Mouse (Mus musculus) liver, embryonic 16.5 days (tissue): ENCODE results near the gene Kcnn1. TPM values are rescaled to one million over a fixed set of nuclear protein-coding genes. Genes with fewer than 3 reads are reported as not detected.
"Not testable (repeated sequence)": the region's sequence is repeated elsewhere in the genome, so short reads cannot be mapped to it uniquely, and the experiment has no call there.

Source experiments
- ATAC-seq: fragments of 200-750 bp; cut with Nextera tagmentation; 2 replicates; pipeline ENCODE4 v1.8.0; 2017; ENCODE audit warnings: low read depth, mild to moderate bottlenecking, moderate number of reproducible peaks, moderate library complexity
- H3K27ac ChIP-seq: fragments of 300-500 bp; sonication (generic); 2 replicates; pipeline ENCODE4 v1.5.1; 2014; ENCODE audit warnings: mild to moderate bottlenecking, low read length
- H3K27me3 ChIP-seq: fragments of 300-500 bp; sonication (generic); 2 replicates; pipeline ENCODE4 v1.6.1; 2014; ENCODE audit warnings: low read depth, low read length, mixed read lengths; ENCODE audit not compliant: control insufficient read depth, insufficient read depth
- H3K36me3 ChIP-seq: fragments of 300-500 bp; sonication (generic); 2 replicates; pipeline ENCODE4 v1.6.1; 2014; ENCODE audit warnings: mild to moderate bottlenecking; ENCODE audit not compliant: control insufficient read depth, insufficient read depth
- H3K4me1 ChIP-seq: fragments of 300-500 bp; sonication (generic); 2 replicates; pipeline ENCODE4 v1.6.1; 2014; ENCODE audit warnings: low read depth, low read length, mixed read lengths; ENCODE audit not compliant: control insufficient read depth
- H3K4me2 ChIP-seq: fragments of 300-500 bp; sonication (generic); 2 replicates; pipeline ENCODE4 v1.6.1; 2014; ENCODE audit warnings: low read depth, low read length, mixed read lengths
- H3K4me3 ChIP-seq: fragments of 300-500 bp; sonication (generic); 2 replicates; pipeline ENCODE4 v1.5.1; 2014; ENCODE audit warnings: low read depth, mild to moderate bottlenecking, low read length
- H3K9ac ChIP-seq: fragments of 300-500 bp; sonication (generic); 2 replicates; pipeline ENCODE4 v1.6.1; 2014; ENCODE audit warnings: low read depth, low read length
- H3K9me3 ChIP-seq: fragments of 300-500 bp; sonication (generic); replicated peaks from 2 replicates; pipeline ENCODE4 v1.6.1; 2016; ENCODE audit warnings: low read length; ENCODE audit not compliant: control insufficient read depth
- WGBS: fragments of 180-500 bp; shearing (Covaris S2); extraction: QIAGEN DNeasy Blood & Tissue Kit; methylation state at CpG from one replicate; pipeline ENCODE4 v1.1.7; 2014; ENCODE audit not compliant: insufficient replicate concordance; 5-methylcytosine and 5-hydroxymethylcytosine counted together
- polyA plus RNA-seq: library from polyadenylated mRNA; unstranded; fragments of >200 nt; fragmentation: Nextera tagmentation; extraction: Ambion mirVana; gene quantifications from 2 replicates; pipeline ENCODE4 v1.2.1, GENCODE M21; 2015

Gene Kcnn1
- polyA plus RNA-seq, 1 experiment from 2014 or later: 0.46 TPM

DNA sequence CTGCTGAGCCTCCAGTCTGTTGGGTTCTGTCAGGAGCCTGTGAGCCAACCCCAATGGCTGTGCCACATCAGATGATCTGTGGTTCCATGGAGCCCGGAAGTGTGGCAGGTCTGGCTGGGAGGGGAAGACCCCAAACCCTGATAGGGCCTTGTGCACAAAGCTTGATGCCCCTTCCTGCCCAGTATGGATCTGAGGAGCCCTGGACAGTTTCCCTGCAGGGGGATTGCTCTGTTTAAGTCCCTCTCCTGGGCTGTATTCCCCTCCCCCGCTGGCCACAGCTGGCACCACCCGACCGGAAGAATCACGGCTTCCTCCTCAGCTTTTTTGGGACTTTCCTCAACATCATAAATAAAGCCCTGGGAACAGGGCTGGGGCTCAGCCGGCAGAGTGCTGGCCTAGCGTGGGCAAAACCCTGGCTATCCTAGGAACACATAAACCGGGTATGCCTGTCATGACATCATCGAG is 30.0 kb downstream of the Kcnn1 start:
- no peak for ATAC-seq
- Histone ChIP-seq H3K4me2 (no peak overlapping the region), H3K4me1 (peaks cover 43% of the 10 kb centered on the region), H3K9ac (no peak overlapping the region), H3K9me3 (no peaks in the 10 kb centered on the region), H3K27ac (no peak overlapping the region), H3K27me3 (no peaks in the 10 kb centered on the region), H3K4me3 (no peak overlapping the region), H3K36me3 (peaks cover 21% of the 10 kb centered on the region)
- 34% methylated on average over 9 of the region's 9 CpGs for WGBS

DNA sequence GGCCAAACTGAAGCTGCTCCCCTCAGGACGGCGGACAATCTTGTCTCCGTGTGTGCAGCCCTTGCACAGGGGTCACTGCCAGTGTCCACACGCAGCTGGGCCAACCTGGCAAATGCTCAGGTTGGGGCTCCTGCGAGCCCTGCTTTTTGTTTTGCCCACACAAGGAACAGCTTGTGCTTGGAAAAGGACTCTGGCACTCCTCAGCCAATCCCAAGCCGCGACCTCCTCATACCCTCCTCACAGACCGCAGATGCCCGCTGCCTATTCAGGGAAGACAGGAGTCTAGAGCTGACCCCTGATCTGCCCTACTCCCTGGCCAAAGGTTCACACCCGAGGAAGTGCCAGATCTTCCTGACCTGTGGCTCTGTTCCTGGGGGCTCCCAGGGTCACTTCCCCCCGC is 30.7 kb downstream of the Kcnn1 start:
- Histone ChIP-seq H3K4me1 (peaks cover 37% of the 10 kb centered on the region), H3K27me3 (no peaks in the 10 kb centered on the region), H3K4me2 (no peak overlapping the region), H3K36me3 (peaks cover 19% of the 10 kb centered on the region), H3K9ac (no peak overlapping the region), H3K4me3 (no peak overlapping the region), H3K9me3 (no peaks in the 10 kb centered on the region), H3K27ac (no peak overlapping the region)
- no peak for ATAC-seq
- 63% methylated on average over 11 of the region's 11 CpGs for WGBS

DNA sequence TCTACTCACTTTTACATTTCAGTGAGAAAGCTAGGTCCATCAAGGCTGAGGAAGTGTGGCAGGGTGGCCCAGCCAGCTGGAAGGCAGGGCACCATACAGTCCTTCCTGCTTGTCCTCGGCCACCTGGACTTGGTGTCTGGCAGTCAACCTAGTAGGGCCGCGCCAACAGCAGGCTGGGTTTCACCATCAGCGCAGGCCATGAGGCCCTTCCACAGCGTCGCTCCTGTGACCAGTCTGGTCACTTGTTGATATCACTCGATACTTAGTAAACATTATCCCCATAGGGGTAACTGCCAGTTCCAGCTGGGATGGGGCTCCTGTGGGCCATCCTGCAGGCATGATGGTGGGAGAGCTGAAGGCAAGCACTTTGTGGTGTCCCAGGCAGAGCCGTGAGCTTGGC is 31.5 kb downstream of the Kcnn1 start:
- H3K27me3 ChIP-seq: no peaks in the 10 kb centered on the region
- H3K4me2 ChIP-seq: no peak overlapping the region
- peaks cover 28% of the 10 kb centered on the region for H3K4me1 ChIP-seq
- 82% methylated on average over 8 of the region's 8 CpGs for WGBS
- ATAC-seq: no peak
- peaks cover 3% of the 10 kb centered on the region; the same call in 1 of the 2 replicates for H3K9me3 ChIP-seq
- no peak overlapping the region for H3K4me3 ChIP-seq
- H3K36me3 ChIP-seq: peaks cover 13% of the 10 kb centered on the region
- H3K27ac ChIP-seq: no peak overlapping the region
- no peak overlapping the region for H3K9ac ChIP-seq

DNA sequence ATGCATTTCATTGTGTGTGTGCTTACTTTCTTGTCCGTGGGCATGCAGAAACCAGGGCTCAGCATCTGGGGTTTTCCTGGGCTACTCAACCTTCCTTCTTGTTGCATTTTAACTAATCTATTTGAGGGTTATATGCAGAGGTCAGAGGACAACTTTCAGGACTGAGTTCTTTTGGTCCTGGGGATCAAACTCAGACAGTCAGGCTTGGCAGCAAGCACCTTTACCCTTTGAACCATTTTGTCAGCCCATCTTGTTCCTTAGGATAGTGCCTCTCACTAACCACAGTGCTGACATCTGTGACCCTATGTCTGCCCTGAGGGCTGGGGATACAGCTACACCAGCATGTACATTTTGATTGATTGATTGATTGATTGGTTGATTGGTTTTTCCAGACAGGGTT is 35.3 kb downstream of the Kcnn1 start:
- Histone ChIP-seq H3K9me3 (peaks cover 3% of the 10 kb centered on the region; the same call in 1 of the 2 replicates), H3K4me2 (no peak overlapping the region), H3K27me3 (no peaks in the 10 kb centered on the region), H3K27ac (no peak overlapping the region), H3K4me3 (no peak overlapping the region), H3K36me3 (no peaks in the 10 kb centered on the region), H3K4me1 (peaks cover 2% of the 10 kb centered on the region; the same call in 1 of the 2 replicates), H3K9ac (no peak overlapping the region)
- no peak for ATAC-seq
- 70% methylated on average over 1 of the region's 1 CpGs for WGBS

DNA sequence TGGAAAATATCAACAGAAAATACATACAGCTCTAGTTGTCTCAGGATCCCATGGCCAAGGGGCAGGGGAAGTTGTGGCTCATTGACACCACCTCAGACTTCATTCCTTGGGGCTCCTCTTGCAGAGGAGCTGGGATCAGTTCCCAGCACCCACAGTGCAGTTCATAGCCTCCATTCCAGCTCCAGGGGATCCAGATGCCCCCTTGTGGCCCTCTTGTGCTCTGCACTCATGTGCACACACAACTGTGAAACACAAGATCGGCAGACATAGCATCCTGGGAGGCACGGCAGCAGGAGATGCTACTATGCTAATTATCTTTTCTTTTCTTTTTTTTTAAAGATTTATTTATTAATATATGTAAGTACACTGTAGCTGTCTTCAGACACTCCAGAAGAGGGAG is 36.0 kb downstream of the Kcnn1 start:
- H3K4me1 ChIP-seq: peaks cover under 1% of the 10 kb centered on the region; the same call in 1 of the 2 replicates
- WGBS: 91% methylated on average over 2 of the region's 2 CpGs
- peaks cover 3% of the 10 kb centered on the region; the same call in 1 of the 2 replicates for H3K9me3 ChIP-seq
- no peak overlapping the region for H3K9ac ChIP-seq
- ATAC-seq: no peak
- no peak overlapping the region for H3K4me2 ChIP-seq
- H3K27me3 ChIP-seq: no peaks in the 10 kb centered on the region
- H3K27ac ChIP-seq: no peak overlapping the region
- no peaks in the 10 kb centered on the region for H3K36me3 ChIP-seq
- H3K4me3 ChIP-seq: no peak overlapping the region

DNA sequence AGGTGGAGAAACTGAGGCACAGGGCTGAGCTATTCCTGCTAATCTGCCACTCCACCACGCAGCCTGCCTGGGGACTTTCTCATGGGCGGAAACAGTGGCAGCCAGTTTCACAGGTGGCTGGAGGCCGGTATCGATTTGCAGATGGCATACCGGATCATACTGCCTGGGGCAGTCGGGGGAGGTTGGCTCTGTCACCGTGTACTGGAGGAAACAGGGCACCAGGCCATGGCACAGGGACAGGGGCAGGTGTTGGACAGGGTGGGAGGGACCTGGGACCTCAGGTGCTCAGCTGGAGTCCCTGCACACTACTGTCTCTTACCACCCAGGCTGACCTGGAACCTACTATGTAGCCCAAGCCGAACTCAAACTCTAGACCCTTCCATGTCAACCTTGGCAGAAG is 37.2 kb downstream of the Kcnn1 start:
- Histone ChIP-seq H3K4me1 (peaks cover 9% of the 10 kb centered on the region), H3K4me2 (no peak overlapping the region), H3K27ac (no peak overlapping the region), H3K9ac (no peak overlapping the region), H3K36me3 (no peaks in the 10 kb centered on the region), H3K9me3 (peaks cover 3% of the 10 kb centered on the region; the same call in 1 of the 2 replicates), H3K4me3 (no peak overlapping the region), H3K27me3 (no peaks in the 10 kb centered on the region)
- no peak for ATAC-seq
- 75% methylated on average over 8 of the region's 8 CpGs for WGBS

DNA sequence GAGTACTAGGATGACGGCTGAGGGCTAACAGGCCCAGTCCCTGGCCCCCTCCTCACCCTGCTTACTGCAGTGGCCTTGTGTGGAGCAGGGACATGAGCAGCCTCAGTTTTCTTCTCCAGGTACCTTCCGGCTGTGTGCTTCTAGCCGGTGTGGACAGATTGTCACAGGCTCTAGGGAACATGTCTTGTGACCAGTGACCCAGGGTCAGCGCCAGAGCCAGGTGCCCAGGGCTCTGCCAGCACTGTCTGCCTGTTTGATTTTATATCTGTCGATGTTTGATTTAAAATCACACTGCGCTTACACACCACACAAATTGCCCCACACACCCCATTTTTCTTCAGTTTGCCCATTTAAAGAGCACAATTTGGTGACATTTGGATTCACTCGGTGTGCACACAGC is 39.3 kb downstream of the Kcnn1 start:
- Histone ChIP-seq H3K27me3 (no peaks in the 10 kb centered on the region), H3K27ac (no peak overlapping the region), H3K9me3 (peaks cover 3% of the 10 kb centered on the region; the same call in 1 of the 2 replicates), H3K4me3 (no peak overlapping the region), H3K4me1 (peaks cover 17% of the 10 kb centered on the region), H3K36me3 (no peaks in the 10 kb centered on the region), H3K9ac (no peak overlapping the region), H3K4me2 (no peak overlapping the region)
- WGBS: 78% methylated on average over 7 of the region's 7 CpGs
- no peak for ATAC-seq

DNA sequence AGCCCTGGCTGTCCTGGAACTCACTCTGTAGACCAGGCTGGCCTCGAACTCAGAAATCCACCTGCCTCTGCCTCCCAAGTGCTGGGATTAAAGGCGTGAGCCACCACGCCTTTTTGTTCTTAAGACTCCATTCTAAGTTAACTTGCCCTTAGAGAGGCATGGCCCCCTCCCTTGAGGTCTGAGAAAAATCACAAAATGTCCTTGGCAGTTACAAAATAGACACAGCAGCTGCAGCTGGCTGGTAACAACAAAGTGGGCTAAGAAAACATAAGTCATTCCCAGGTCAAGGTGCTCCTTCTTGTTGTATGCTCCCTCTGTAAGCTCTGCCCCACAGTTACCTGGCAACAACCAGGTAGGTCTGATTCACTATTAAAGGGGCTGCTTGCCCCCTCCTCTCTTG is 40.5 kb downstream of the Kcnn1 start:
- H3K9me3 ChIP-seq, H3K27ac ChIP-seq, H3K9ac ChIP-seq, ATAC-seq, H3K4me3 ChIP-seq, H3K4me2 ChIP-seq, H3K27me3 ChIP-seq, H3K36me3 ChIP-seq: not testable (repeated sequence)
- WGBS: 66% methylated on average over 3 of the region's 3 CpGs
- peaks cover 17% of the 10 kb centered on the region for H3K4me1 ChIP-seq

DNA sequence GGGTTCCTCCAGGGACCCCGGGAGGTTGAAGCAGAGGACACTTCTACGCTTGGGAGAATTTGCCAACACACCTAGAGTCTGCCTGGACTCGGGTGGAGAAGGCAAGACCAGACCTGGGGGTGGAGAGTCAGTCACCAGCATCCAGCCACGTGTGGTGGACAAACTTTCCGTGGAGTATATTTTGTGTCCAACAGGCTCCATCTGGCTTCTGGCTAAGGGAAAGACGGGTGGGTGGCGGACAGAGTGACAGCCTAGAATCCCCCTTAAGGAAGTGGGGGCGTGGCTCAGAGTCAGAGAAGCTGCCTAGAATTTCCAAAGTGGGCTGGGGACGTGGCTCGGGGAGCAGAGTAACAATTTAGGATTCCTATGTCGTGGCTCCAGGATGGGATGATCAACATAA is 41.1 kb downstream of the Kcnn1 start:
- Histone ChIP-seq H3K9me3 (peaks cover 2% of the 10 kb centered on the region; the same call in 1 of the 2 replicates), H3K9ac (0 out of 2 replicates have a peak overlapping the region, but pooled peaks have one; percentile 3), H3K36me3 (no peaks in the 10 kb centered on the region), H3K4me3 (no peak overlapping the region), H3K27me3 (peaks cover 4% of the 10 kb centered on the region), H3K4me2 (no peak overlapping the region), H3K4me1 (peaks cover 19% of the 10 kb centered on the region), H3K27ac (no peak overlapping the region)
- no peak for ATAC-seq
- 42% methylated on average over 11 of the region's 11 CpGs for WGBS
